Mouse (Mus musculus): ENCODE data around the gene Pyroxd1. TPM values are rescaled to one million over a fixed set of nuclear protein-coding genes. Genes with fewer than 3 reads are reported as not detected.

Pyroxd1 gene
- polyA plus RNA-seq, 1 experiment from 2014 or later = 13.2 TPM

DNA sequence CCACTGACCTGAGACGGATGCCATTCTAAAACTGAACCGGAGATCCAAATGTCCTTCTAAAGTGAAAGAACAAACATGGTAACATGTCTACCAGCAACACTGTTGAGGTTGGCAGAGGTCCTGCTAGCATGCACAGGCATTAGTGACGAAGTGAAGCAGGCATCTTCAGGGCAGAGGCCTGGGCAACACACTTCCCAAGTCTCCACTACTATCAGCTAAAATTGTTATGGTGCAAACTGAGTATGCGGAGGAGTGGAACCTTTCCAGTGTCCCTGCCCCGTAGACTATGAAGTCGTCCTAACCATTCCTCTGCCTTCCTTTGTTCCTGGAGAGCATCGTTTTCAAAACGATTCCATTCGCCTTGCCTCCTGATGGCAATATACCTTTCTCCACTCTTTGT, 39.1 kb downstream of the Pyroxd1 start:
- Histone ChIP-seq H3K4me1 (ENCODE audit: control insufficient read depth, insufficient read depth, low read length) (peaks cover 12% of the 10 kb centered on the region; the same call in 1 of the 2 replicates), H3K9ac (ENCODE audit: low read depth, low read length) (no peak overlapping the region), H3K36me3 (ENCODE audit: control insufficient read depth, insufficient read depth, low read length) (no peaks in the 10 kb centered on the region), H3K4me3 (ENCODE audit: low read depth, low read length) (no peak overlapping the region), H3K27me3 (replicated peaks; ENCODE audit: control insufficient read depth, insufficient read depth, low read length) (no peaks in the 10 kb centered on the region), H3K9me3 (ENCODE audit: control insufficient read depth, low read length) (no peaks in the 10 kb centered on the region), H3K4me2 (ENCODE audit: low read depth, low read length) (no peak overlapping the region), H3K27ac (replicated peaks; ENCODE audit: low read depth, low read length) (no peak overlapping the region)
- ATAC-seq (ENCODE audit: low read depth) (no peak), DNase-seq (ENCODE audit: low spot score) (no peak)
- 90% methylated on average over 9 of the region's 9 CpGs for WGBS

DNA sequence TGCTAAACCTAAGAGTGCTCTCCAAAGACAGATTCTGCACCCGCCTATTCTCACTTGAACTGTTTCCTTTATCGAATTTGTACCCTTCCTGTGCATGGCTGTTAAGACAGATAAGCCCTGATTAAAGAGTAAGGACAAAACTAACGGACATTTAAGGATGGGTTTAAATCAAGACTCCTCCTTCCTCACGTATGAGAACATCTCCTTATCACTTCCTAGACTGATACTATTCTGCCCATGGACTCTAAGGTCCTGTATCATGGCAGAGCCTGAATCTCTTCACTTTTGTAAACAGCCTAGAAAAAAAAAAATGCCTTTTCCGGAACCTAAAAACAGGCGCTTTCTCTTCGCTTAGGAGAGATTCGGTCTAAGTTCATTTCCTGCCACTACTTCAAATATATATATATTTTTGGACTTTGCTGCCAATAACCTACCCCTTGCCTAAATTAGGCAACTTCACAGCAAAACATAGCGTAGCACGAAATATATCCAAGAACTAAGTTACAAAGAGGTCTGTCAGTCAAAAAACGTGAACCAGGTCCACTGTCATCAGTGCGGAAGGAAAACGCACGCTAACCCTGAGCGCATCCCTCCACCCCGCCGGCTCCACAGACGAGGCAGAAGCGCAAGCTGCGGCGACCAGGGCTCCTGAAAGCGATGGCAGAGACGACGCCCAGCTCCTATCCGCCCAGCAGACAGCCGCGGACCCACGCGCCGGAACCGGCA, 41.0 kb downstream of the Pyroxd1 start:
- peak overlapping the region; percentile 62 for H3K4me2 ChIP-seq (ENCODE audit: low read depth, low read length)

DNA sequence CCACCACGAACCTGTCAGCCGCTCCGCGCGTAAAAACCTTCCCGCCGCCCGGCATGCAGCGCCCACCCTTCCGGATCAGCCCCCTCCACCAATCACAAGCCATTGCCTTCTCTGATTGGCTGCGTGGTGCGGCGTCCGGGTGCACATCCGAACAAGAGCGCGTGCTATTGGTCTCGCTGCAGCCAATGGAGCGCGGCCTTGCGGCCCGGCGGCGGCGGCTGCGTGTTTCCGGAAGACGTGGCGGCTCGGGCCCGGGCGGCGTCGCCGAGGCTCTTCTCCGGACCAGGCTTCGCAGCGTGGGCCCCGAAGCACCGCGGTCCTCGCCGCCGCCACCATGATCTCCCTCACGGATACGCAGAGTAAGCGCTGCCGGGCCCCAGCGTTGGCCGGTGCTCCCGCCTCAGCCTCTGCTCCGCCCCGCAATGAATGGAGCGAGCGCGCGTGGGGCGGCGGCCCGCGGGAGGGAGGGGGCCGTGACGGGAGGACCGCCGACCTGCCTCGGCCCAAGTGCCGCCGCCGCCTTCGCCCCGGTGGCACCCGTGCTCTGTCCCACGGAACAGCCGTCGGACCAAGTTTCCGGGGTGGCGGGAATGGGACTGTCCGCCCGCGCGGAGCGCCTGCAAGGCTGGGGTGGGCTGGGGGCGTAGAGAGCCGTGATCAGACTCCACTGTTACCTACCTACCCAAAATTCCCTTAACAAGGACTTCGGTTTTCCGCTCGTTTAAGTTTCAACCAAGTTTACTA, 41.7 kb downstream of the Pyroxd1 start, which contains the start of the genes Recql and Golt1b:
Gene Recql (minus strand): TSS at position 77 of the 744 bp plus-strand sequence.
Gene Golt1b (plus strand): TSS at position 211 of the 744 bp plus-strand sequence.
- 0 out of 2 replicates have a peak, but pooled peaks cover under 1% of the 10 kb centered on the region for H3K36me3 ChIP-seq (ENCODE audit: control insufficient read depth, insufficient read depth, low read length)
- H3K4me3 ChIP-seq (ENCODE audit: low read depth, low read length) = peak within 1 kb of the TSS; percentile 70
- DNase-seq (ENCODE audit: low spot score) = peak; percentile 97
- H3K9me3 ChIP-seq (ENCODE audit: control insufficient read depth, low read length) = no peaks in the 10 kb centered on the region
- peak; percentile 100 for ATAC-seq (ENCODE audit: low read depth)
- peak within 1 kb of the TSS; percentile 96 for H3K9ac ChIP-seq (ENCODE audit: low read depth, low read length)
- peak within 1 kb of the TSS; percentile 61; the same call in 1 of the 2 replicates for H3K27ac ChIP-seq (replicated peaks; ENCODE audit: low read depth, low read length)
- whole genome bisulfite sequencing = 0% methylated on average over 29 of the region's 87 CpGs
- H3K4me1 ChIP-seq (ENCODE audit: control insufficient read depth, insufficient read depth, low read length) = peaks cover 12% of the 10 kb centered on the region; the same call in 1 of the 2 replicates
- H3K27me3 ChIP-seq (replicated peaks; ENCODE audit: control insufficient read depth, insufficient read depth, low read length) = no peaks in the 10 kb centered on the region
- peak within 1 kb of the TSS; percentile 67 for H3K4me2 ChIP-seq (ENCODE audit: low read depth, low read length)

More for the DNA sequence above, 41.0 kb downstream of the Pyroxd1 start:
- Histone ChIP-seq H3K27ac (replicated peaks; ENCODE audit: low read depth, low read length) (no peak overlapping the region), H3K9me3 (ENCODE audit: control insufficient read depth, low read length) (no peaks in the 10 kb centered on the region), H3K27me3 (replicated peaks; ENCODE audit: control insufficient read depth, insufficient read depth, low read length) (no peaks in the 10 kb centered on the region), H3K4me3 (ENCODE audit: low read depth, low read length) (peak overlapping the region; percentile 70), H3K36me3 (ENCODE audit: control insufficient read depth, insufficient read depth, low read length) (no peaks in the 10 kb centered on the region), H3K4me1 (ENCODE audit: control insufficient read depth, insufficient read depth, low read length) (peaks cover 12% of the 10 kb centered on the region; the same call in 1 of the 2 replicates), H3K9ac (ENCODE audit: low read depth, low read length) (peak overlapping the region; percentile 96)
- 5% methylated on average over 31 of the region's 31 CpGs for WGBS
- ATAC-seq (ENCODE audit: low read depth) (peak; percentile 70), DNase-seq (ENCODE audit: low spot score) (no peak)

DNA sequence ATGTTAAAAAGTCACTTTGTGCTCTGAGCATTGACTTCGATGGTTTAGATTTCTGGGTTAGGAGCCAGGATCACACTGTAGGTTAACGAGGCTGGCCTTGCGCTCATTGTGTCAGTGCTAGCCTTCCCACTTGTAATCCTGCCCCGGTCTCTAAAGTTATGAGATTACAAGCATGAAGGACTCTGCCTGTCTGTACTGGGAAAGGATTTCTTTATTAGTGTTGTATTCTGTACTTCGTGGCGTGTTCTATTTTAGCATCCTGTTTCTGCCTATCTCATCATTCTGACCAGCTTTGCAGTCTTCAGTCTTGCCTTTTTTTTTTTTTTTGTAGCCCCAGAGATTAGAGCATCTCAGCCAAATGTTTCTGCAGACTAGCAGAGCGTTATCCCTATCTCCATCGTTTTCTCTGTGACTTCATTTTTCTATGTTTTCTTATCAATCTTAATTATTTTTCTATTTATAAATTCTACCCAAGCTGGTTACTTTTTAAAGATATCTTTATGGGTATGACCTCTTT, 42.4 kb downstream of the Pyroxd1 start:
- peak overlapping the region; percentile 67 for H3K4me2 ChIP-seq (ENCODE audit: low read depth, low read length)
- H3K4me1 ChIP-seq (ENCODE audit: control insufficient read depth, insufficient read depth, low read length) = peaks cover 12% of the 10 kb centered on the region; the same call in 1 of the 2 replicates
- no peak overlapping the region; the same call in 1 of the 2 replicates for H3K27ac ChIP-seq (replicated peaks; ENCODE audit: low read depth, low read length)
- DNase-seq (ENCODE audit: low spot score) (no peak), ATAC-seq (ENCODE audit: low read depth) (no peak)
- H3K27me3 ChIP-seq (replicated peaks; ENCODE audit: control insufficient read depth, insufficient read depth, low read length) = no peaks in the 10 kb centered on the region
- WGBS = 17% methylated on average over 8 of the region's 8 CpGs
- peak overlapping the region; percentile 96 for H3K9ac ChIP-seq (ENCODE audit: low read depth, low read length)
- peak overlapping the region; percentile 70 for H3K4me3 ChIP-seq (ENCODE audit: low read depth, low read length)
- H3K9me3 ChIP-seq (ENCODE audit: control insufficient read depth, low read length) = no peaks in the 10 kb centered on the region
- peaks cover 5% of the 10 kb centered on the region; the same call in 1 of the 2 replicates for H3K36me3 ChIP-seq (ENCODE audit: control insufficient read depth, insufficient read depth, low read length)

DNA sequence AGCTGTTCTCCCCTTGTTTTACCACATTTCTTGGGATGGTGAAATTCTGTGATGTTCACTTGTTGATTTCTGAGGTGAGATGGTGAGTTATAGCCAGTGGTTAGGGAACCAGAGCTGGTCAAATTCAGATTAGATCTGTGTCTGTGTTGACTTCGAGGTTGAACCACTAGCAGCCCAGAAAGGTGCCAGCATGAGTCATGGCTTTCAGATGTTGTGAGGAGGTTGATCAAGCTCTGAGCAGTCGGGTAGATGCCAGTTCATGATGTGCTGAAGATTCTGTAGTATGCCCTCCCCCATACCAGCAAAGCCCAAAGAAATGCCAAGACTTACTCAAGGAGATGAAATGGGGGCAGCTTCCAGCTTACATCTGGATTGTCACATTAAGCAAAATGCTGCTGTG, 43.6 kb downstream of the Pyroxd1 start:
- no peak overlapping the region for H3K4me3 ChIP-seq (ENCODE audit: low read depth, low read length)
- ATAC-seq (ENCODE audit: low read depth) = no peak
- peak overlapping the region; percentile 67; the same call in 1 of the 2 replicates for H3K4me2 ChIP-seq (ENCODE audit: low read depth, low read length)
- H3K36me3 ChIP-seq (ENCODE audit: control insufficient read depth, insufficient read depth, low read length) = peaks cover 17% of the 10 kb centered on the region; the same call in 1 of the 2 replicates
- H3K27me3 ChIP-seq (replicated peaks; ENCODE audit: control insufficient read depth, insufficient read depth, low read length) = no peaks in the 10 kb centered on the region
- DNase-seq (ENCODE audit: low spot score) = no peak
- 0 out of 2 replicates have a peak overlapping the region, but pooled peaks have one; percentile 96 for H3K9ac ChIP-seq (ENCODE audit: low read depth, low read length)
- H3K27ac ChIP-seq (replicated peaks; ENCODE audit: low read depth, low read length) = no peak overlapping the region
- no peaks in the 10 kb centered on the region for H3K9me3 ChIP-seq (ENCODE audit: control insufficient read depth, low read length)
- peaks cover 12% of the 10 kb centered on the region; the same call in 1 of the 2 replicates for H3K4me1 ChIP-seq (ENCODE audit: control insufficient read depth, insufficient read depth, low read length)
- 79% methylated on average over 2 of the region's 2 CpGs for WGBS

DNA sequence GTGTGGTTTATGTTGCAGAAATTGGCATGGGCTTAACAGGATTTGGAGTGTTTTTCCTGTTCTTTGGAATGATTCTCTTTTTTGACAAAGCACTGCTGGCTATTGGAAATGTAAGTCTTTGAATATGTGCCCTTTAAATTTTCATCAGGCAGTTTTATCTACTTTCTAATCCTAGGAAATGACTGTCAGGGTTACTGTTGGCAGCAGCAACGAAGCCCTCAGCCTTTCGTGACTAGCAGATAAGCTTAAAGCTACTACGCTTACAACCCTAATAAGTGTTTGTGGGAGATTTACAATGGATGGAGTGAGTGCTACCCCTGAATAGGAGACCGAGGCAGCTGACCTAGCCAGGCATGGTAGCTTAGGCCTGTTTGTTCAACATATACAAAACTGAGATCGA, 46.9 kb downstream of the Pyroxd1 start:
- peaks cover 41% of the 10 kb centered on the region for H3K36me3 ChIP-seq (ENCODE audit: control insufficient read depth, insufficient read depth, low read length)
- peaks cover 7% of the 10 kb centered on the region; the same call in 1 of the 2 replicates for H3K4me1 ChIP-seq (ENCODE audit: control insufficient read depth, insufficient read depth, low read length)
- no peak overlapping the region for H3K9ac ChIP-seq (ENCODE audit: low read depth, low read length)
- WGBS = 89% methylated on average over 5 of the region's 5 CpGs
- no peaks in the 10 kb centered on the region for H3K9me3 ChIP-seq (ENCODE audit: control insufficient read depth, low read length)
- H3K27me3 ChIP-seq (replicated peaks; ENCODE audit: control insufficient read depth, insufficient read depth, low read length) = no peaks in the 10 kb centered on the region
- H3K27ac ChIP-seq (replicated peaks; ENCODE audit: low read depth, low read length) = no peak overlapping the region
- no peak overlapping the region for H3K4me3 ChIP-seq (ENCODE audit: low read depth, low read length)
- H3K4me2 ChIP-seq (ENCODE audit: low read depth, low read length) = no peak overlapping the region
- DNase-seq (ENCODE audit: low spot score) (no peak), ATAC-seq (ENCODE audit: low read depth) (no peak)

GRCm38 (mm10) chr6:142394669-142395068, 49.2 kb downstream of the Pyroxd1 start:
- DNase-seq (ENCODE audit: low spot score) (peak; percentile 36), ATAC-seq (ENCODE audit: low read depth) (peak; percentile 83)
- peaks cover 41% of the 10 kb centered on the region for H3K36me3 ChIP-seq (ENCODE audit: control insufficient read depth, insufficient read depth, low read length)
- 85% methylated on average over 5 of the region's 5 CpGs for WGBS
- no peaks in the 10 kb centered on the region for H3K9me3 ChIP-seq (ENCODE audit: control insufficient read depth, low read length)
- no peaks in the 10 kb centered on the region for H3K4me1 ChIP-seq (ENCODE audit: control insufficient read depth, insufficient read depth, low read length)
- H3K9ac ChIP-seq (ENCODE audit: low read depth, low read length) = no peak overlapping the region
- H3K4me3 ChIP-seq (ENCODE audit: low read depth, low read length) = no peak overlapping the region
- no peak overlapping the region for H3K4me2 ChIP-seq (ENCODE audit: low read depth, low read length)
- no peak overlapping the region for H3K27ac ChIP-seq (replicated peaks; ENCODE audit: low read depth, low read length)
- no peaks in the 10 kb centered on the region for H3K27me3 ChIP-seq (replicated peaks; ENCODE audit: control insufficient read depth, insufficient read depth, low read length)

GRCm38 (mm10) chr6:142395756-142396155, 50.3 kb downstream of the Pyroxd1 start:
- no peaks in the 10 kb centered on the region for H3K4me1 ChIP-seq (ENCODE audit: control insufficient read depth, insufficient read depth, low read length)
- H3K9ac ChIP-seq (ENCODE audit: low read depth, low read length) = no peak overlapping the region
- no peak overlapping the region for H3K4me3 ChIP-seq (ENCODE audit: low read depth, low read length)
- H3K9me3 ChIP-seq (ENCODE audit: control insufficient read depth, low read length) = no peaks in the 10 kb centered on the region
- DNase-seq (ENCODE audit: low spot score) = no peak
- H3K36me3 ChIP-seq (ENCODE audit: control insufficient read depth, insufficient read depth, low read length) = peaks cover 49% of the 10 kb centered on the region
- no peaks in the 10 kb centered on the region for H3K27me3 ChIP-seq (replicated peaks; ENCODE audit: control insufficient read depth, insufficient read depth, low read length)
- no peak overlapping the region for H3K27ac ChIP-seq (replicated peaks; ENCODE audit: low read depth, low read length)
- no peak overlapping the region for H3K4me2 ChIP-seq (ENCODE audit: low read depth, low read length)
- 94% methylated on average over 6 of the region's 6 CpGs for WGBS
- no peak for ATAC-seq (ENCODE audit: low read depth)
